Mouse (Mus musculus) midbrain, postnatal 0 days (tissue): Measurements from ENCODE around the gene Skor1. TPM values are rescaled to one million over a fixed set of nuclear protein-coding genes. Genes with fewer than 3 reads are reported as not detected.

Source experiments
- ATAC-seq: fragments of 200-750 bp; cut with Nextera tagmentation; 2 replicates; pipeline ENCODE4 v1.8.0; 2017; ENCODE audit warnings: moderate number of reproducible peaks, mild to moderate bottlenecking, moderate TSS enrichment, moderate library complexity; ENCODE audit not compliant: low FRiP score
- DNase-seq: peaks from one replicate; pipeline ENCODE4 v3.0.0-alpha.2; 2015; ENCODE audit warnings: low spot score
- H3K27ac ChIP-seq: fragments of 300-500 bp; sonication (generic); 2 replicates; pipeline ENCODE4 v1.5.1; 2014; ENCODE audit warnings: low read depth, mild to moderate bottlenecking, low read length, mixed read lengths
- H3K27me3 ChIP-seq: fragments of 300-500 bp; sonication (generic); 2 replicates; pipeline ENCODE4 v1.6.1; 2014; ENCODE audit warnings: low read length, control low read depth, mixed read lengths; ENCODE audit not compliant: insufficient read depth
- H3K36me3 ChIP-seq: fragments of 300-500 bp; sonication (generic); 2 replicates; pipeline ENCODE4 v1.6.1; 2014; ENCODE audit warnings: low read length, control low read depth, mixed read lengths; ENCODE audit not compliant: insufficient read depth
- H3K4me1 ChIP-seq: fragments of 300-500 bp; sonication (generic); 2 replicates; pipeline ENCODE4 v1.6.1; 2014; ENCODE audit warnings: mild to moderate bottlenecking, control low read depth, antibody characterized with exemption, low read length, mixed read lengths; ENCODE audit not compliant: insufficient read depth
- H3K4me2 ChIP-seq: fragments of 300-500 bp; sonication (generic); 2 replicates; pipeline ENCODE4 v1.6.1; 2014; ENCODE audit warnings: low read depth, mild to moderate bottlenecking, low read length, mixed read lengths; ENCODE audit not compliant: poor library complexity, severe bottlenecking
- H3K4me3 ChIP-seq: fragments of 300-500 bp; sonication (generic); 2 replicates; pipeline ENCODE4 v1.5.1; 2014; ENCODE audit warnings: low read depth, mild to moderate bottlenecking, low read length, moderate library complexity
- H3K9ac ChIP-seq: fragments of 300-500 bp; sonication (generic); replicated peaks from 2 replicates; pipeline ENCODE4 v1.6.1; 2014; ENCODE audit warnings: mild to moderate bottlenecking, low read length, moderate library complexity, mixed read lengths; ENCODE audit not compliant: poor library complexity, severe bottlenecking
- H3K9me3 ChIP-seq: fragments of 300-500 bp; sonication (generic); 2 replicates; pipeline ENCODE4 v1.6.1; 2016; ENCODE audit warnings: low read length, control low read depth
- CTCF ChIP-seq: IDR thresholded peaks from 2 replicates; pipeline ENCODE4 v1.5.1; 2016; ENCODE audit warnings: antibody characterized with exemption, mild to moderate bottlenecking
- WGBS: fragments of 180-500 bp; shearing (Covaris S2); extraction: QIAGEN DNeasy Blood & Tissue Kit; methylation state at CpG from one replicate; pipeline ENCODE4 v1.1.7; 2014; 5-methylcytosine and 5-hydroxymethylcytosine counted together
- polyA plus RNA-seq: library from polyadenylated mRNA; unstranded; fragments of >200 nt; fragmentation: Nextera tagmentation; extraction: Ambion mirVana; gene quantifications from 2 replicates; pipeline ENCODE4 v1.2.1, GENCODE M21; 2015
- total RNA-seq: library from RNA; depleted of rRNA; stranded (reverse); fragments of >200 nt; gene quantifications from 2 replicates; pipeline ENCODE4 v1.2.3, GENCODE M21; 2014

Skor1 gene
- total and polyA plus RNA-seq, 2 experiments from 2014 or later = 0.26 to 5.5 TPM

GRCm38 (mm10) chr9:63143641-63144501 is 4.9 kb downstream of the Skor1 start:
- H3K27ac ChIP-seq = no peak overlapping the region
- TF ChIP-seq CTCF = no peak
- H3K4me3 ChIP-seq = no peak overlapping the region
- no peaks in the 10 kb centered on the region for H3K9me3 ChIP-seq
- H3K27me3 ChIP-seq = peaks cover 88% of the 10 kb centered on the region
- no peak overlapping the region for H3K4me2 ChIP-seq
- ATAC-seq (no peak), DNase-seq (no peak)
- no peak overlapping the region for H3K9ac ChIP-seq
- H3K36me3 ChIP-seq = no peaks in the 10 kb centered on the region; the same call in 1 of the 2 replicates
- WGBS = under 1% methylated on average over 47 of the region's 47 CpGs
- H3K4me1 ChIP-seq = 0 out of 2 replicates have a peak, but pooled peaks cover under 1% of the 10 kb centered on the region

- Histone ChIP-seq H3K36me3 (no peaks in the 10 kb centered on the region; the same call in 1 of the 2 replicates), H3K4me1 (no peaks in the 10 kb centered on the region), H3K9ac (no peak overlapping the region), H3K9me3 (no peaks in the 10 kb centered on the region), H3K4me3 (no peak overlapping the region), H3K27me3 (peaks cover 89% of the 10 kb centered on the region), H3K4me2 (no peak overlapping the region), H3K27ac (no peak overlapping the region)
- ATAC-seq (no peak), DNase-seq (no peak)
- TF ChIP-seq CTCF = no peak
- WGBS = under 1% methylated on average over 25 of the region's 25 CpGs
Observed at GRCm38 (mm10) chr9:63143227-63143626, 5.5 kb downstream of the Skor1 start.

GRCm38 (mm10) chr9:63142335-63143036 is 6.3 kb downstream of the Skor1 start:
- Histone ChIP-seq H3K4me1 (no peaks in the 10 kb centered on the region), H3K4me2 (no peak overlapping the region)
- 1% methylated on average over 42 of the region's 42 CpGs for WGBS

GRCm38 (mm10) chr9:63141641-63142334 is 7.0 kb downstream of the Skor1 start:
- Histone ChIP-seq H3K27me3 (peaks cover 83% of the 10 kb centered on the region), H3K9me3 (no peaks in the 10 kb centered on the region), H3K4me3 (no peak overlapping the region), H3K4me2 (no peak overlapping the region), H3K9ac (no peak overlapping the region), H3K4me1 (no peaks in the 10 kb centered on the region), H3K27ac (no peak overlapping the region), H3K36me3 (no peaks in the 10 kb centered on the region; the same call in 1 of the 2 replicates)
- DNase-seq (no peak), ATAC-seq (no peak)
- WGBS = 3% methylated on average over 24 of the region's 24 CpGs
- TF ChIP-seq CTCF = no peak

More at GRCm38 (mm10) chr9:63142335-63143036, 6.3 kb downstream of the Skor1 start:
- ATAC-seq = no peak
- DNase-seq = no peak
- Histone ChIP-seq H3K27ac (no peak overlapping the region), H3K4me3 (0 out of 2 replicates have a peak overlapping the region, but pooled peaks have one; percentile 0), H3K9ac (no peak overlapping the region), H3K9me3 (no peaks in the 10 kb centered on the region), H3K36me3 (no peaks in the 10 kb centered on the region; the same call in 1 of the 2 replicates), H3K27me3 (peaks cover 83% of the 10 kb centered on the region)
- no peak for TF ChIP-seq CTCF

GRCm38 (mm10) chr9:63140211-63140610 is 8.6 kb downstream of the Skor1 start:
- DNase-seq (no peak), ATAC-seq (no peak)
- Histone ChIP-seq H3K36me3 (no peaks in the 10 kb centered on the region; the same call in 1 of the 2 replicates), H3K4me1 (no peaks in the 10 kb centered on the region; the same call in 1 of the 2 replicates), H3K9ac (no peak overlapping the region), H3K4me3 (no peak overlapping the region), H3K4me2 (no peak overlapping the region), H3K9me3 (no peaks in the 10 kb centered on the region), H3K27me3 (peaks cover 87% of the 10 kb centered on the region), H3K27ac (no peak overlapping the region)
- WGBS = under 1% methylated on average over 9 of the region's 9 CpGs
- no peak for TF ChIP-seq CTCF
